Mouse (Mus musculus) cerebellum, adult 2 months (tissue): ENCODE measurements around the gene Hk1. TPM values are rescaled to one million over a fixed set of nuclear protein-coding genes. Genes with fewer than 3 reads are reported as not detected.
"Not testable (repeated sequence)": the region's sequence is repeated elsewhere in the genome, so short reads cannot be mapped to it uniquely, and the experiment has no call there.

Experiments used
- DNase-seq, 2 experiments: peaks; one replicate each; pipeline ENCODE4 v3.0.0; 2021
- H3K27ac ChIP-seq: fragments of 200-500 bp; 2 replicates; pipeline ENCODE4 v1.5.1; 2012; ENCODE audit warnings: low read length, control low read depth, inconsistent platforms; ENCODE audit not compliant: insufficient read depth
- H3K27me3 ChIP-seq: fragments of 200-500 bp; 2 replicates; pipeline ENCODE4 v1.6.1; 2012; ENCODE audit warnings: inconsistent platforms, mild to moderate bottlenecking, low read length, moderate library complexity; ENCODE audit not compliant: control insufficient read depth, insufficient read depth
- H3K4me1 ChIP-seq: fragments of 200-500 bp; 2 replicates; pipeline ENCODE4 v1.6.1; 2011; ENCODE audit warnings: low read length; ENCODE audit not compliant: control insufficient read depth, insufficient read depth
- H3K4me3 ChIP-seq: fragments of 200-500 bp; replicated peaks from 2 replicates; pipeline ENCODE3; 2011; ENCODE audit warnings: mild to moderate bottlenecking, low read depth, low read length, control low read depth; ENCODE audit not compliant: insufficient read depth
- CTCF ChIP-seq: fragments of 200-500 bp; IDR thresholded peaks from 2 replicates; pipeline ENCODE4 v1.5.1; 2011; ENCODE audit warnings: low read depth, mild to moderate bottlenecking, control low read depth, low read length, moderate library complexity, borderline replicate concordance; ENCODE audit not compliant: insufficient read depth
- POLR2A ChIP-seq: fragments of 200-500 bp; IDR thresholded peaks from 2 replicates; pipeline ENCODE4 v1.6.1; 2011; ENCODE audit warnings: low read length, control low read depth, borderline replicate concordance; ENCODE audit not compliant: insufficient read depth
- WGBS: fragments of 180-500 bp; shearing (Covaris S2); methylation state at CpG from one replicate; pipeline ENCODE4 v1.1.7; 2018; 5-methylcytosine and 5-hydroxymethylcytosine counted together
- polyA plus RNA-seq: library from polyadenylated mRNA; depleted of rRNA; stranded (reverse); fragments of >200 nt; gene quantifications from 2 replicates; pipeline ENCODE4 v1.2.3, GENCODE M21; 2012

Hk1 gene
- polyA plus RNA-seq, 1 experiment = 206 TPM

DNA sequence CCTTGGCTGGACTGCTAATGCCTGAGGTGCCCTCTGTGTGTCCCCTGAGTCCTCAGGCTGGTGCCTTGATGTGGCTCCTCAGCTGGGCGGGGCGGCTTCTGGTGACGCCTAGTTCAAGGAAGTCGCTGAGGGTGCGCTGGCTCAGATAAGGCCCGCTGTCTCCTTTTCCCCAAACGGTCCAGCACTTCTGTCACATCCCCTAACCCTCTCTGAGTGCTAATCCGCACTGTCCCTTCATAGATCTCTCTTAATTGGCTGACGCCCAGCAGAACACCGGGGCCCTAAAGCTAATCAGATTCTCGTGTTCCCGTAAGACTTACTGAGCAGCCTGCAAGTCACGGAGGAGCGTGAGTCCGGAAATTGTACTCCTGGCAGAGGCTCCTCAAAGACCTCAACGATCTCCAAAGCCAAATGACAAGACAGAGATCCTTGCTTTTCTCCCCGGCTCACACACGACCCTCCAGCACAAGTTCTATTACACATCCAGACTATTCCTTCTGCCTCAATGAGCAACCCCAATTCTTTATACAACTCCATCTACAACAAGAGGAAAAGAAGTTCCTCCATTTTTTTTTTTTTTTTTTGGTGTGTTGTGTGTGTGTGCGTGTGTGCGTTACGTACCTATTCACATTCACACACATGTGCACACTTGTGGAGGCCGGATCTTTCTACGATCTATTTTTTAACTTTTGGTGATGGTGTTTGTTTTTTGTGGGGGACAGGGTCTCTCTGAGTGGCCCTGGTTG is 52.0 kb downstream of the Hk1 start:
- H3K4me1 ChIP-seq = peaks cover 54% of the 10 kb centered on the region
- TF ChIP-seq CTCF = no peak
- TF ChIP-seq POLR2A = no peak
- no peaks in the 10 kb centered on the region for H3K27me3 ChIP-seq
- peak overlapping the region; percentile 47 for H3K27ac ChIP-seq
- DNase-seq = peak; percentile 50 to 57
- peak overlapping the region; percentile 39 for H3K4me3 ChIP-seq
- 28% methylated on average over 23 of the region's 23 CpGs for WGBS

DNA sequence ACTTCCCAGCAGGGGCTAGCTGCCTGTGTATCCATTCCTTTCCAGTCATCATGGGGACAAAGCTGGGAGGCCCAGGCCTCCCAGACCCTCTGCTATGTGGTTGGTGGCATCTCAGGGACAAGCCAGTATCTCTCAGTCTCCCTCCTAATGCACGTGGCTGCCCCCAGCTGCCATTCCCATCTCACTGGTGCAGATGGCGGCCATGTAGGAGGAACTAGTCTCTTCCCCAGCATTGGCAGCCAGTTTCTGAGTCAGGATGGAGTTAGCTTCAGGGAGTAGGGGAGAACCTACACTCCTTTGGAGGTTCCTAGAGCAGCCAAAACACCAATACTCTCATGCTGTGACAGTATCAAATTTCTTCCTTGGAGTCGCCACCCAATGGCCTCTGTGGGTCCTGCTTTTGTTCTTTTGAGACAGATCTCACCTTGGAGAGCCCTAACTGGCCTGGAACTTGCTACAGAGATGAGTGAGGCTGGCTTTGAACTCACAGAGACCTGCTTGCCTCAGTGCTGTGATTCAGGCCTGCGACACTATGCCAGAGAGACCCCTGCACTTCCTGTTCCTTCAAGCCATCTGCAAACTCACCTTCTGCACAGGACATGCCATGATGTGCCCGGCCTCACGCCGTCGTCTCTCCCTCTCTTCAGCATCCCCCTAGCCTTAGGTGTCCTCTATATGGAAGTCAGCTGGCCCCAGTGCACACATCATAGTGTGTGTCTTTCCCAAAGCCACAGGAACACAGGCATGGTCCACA is 52.7 kb downstream of the Hk1 start:
- H3K4me3 ChIP-seq = peak overlapping the region; percentile 39
- peaks cover 48% of the 10 kb centered on the region for H3K4me1 ChIP-seq
- peak; percentile 25 to 35 for DNase-seq
- H3K27me3 ChIP-seq = no peaks in the 10 kb centered on the region
- TF ChIP-seq POLR2A (no peak), CTCF (no peak)
- 46% methylated on average over 8 of the region's 8 CpGs for WGBS
- H3K27ac ChIP-seq = peak overlapping the region; percentile 47

DNA sequence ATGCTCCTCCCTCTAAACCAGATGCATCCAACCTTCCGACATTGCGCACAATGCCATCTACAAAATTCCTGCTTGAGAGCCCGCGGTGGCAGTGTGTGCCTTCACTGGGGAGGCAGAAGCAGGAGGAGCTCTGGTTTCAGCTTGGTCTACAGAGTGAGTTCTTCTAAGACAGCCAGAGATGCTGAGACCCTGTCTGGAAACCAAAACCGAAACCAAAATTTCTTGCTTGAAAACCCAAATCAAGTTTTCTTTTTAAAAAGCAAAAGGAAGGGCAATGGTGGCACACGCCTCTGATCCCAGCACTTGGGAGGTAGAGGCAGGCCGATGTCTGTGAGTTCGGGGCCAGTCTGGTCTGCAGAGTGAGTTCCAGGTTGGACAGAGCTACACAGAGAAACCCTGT is 53.7 kb downstream of the Hk1 start:
- 92% methylated on average over 8 of the region's 8 CpGs for WGBS
- no peak overlapping the region for H3K4me3 ChIP-seq
- no peaks in the 10 kb centered on the region for H3K27me3 ChIP-seq
- peaks cover 50% of the 10 kb centered on the region for H3K4me1 ChIP-seq
- TF ChIP-seq POLR2A (no peak), CTCF (no peak)
- DNase-seq = peak in 1 of 2 experiments; percentile 12
- H3K27ac ChIP-seq = no peak overlapping the region

DNA sequence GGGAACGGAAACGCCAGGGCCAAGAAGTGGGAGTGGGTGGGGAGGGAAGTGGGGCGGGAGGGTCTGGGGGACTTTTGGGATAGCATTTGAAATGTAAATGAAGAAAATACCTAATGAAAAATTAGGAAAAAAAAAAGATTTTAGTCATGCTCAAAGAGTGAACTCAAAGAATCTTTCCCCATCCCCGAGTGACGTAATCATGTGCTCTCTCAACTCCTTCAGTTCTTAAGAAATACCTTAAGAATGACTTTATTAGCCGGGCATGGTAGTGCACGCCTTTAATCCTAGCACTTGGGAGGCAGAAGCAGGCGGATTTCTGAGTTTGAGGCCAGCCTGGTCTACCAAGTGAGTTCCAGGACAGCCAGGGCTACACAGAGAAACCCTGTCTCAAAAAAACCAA is 56.9 kb downstream of the Hk1 start:
- not testable (repeated sequence) for DNase-seq, H3K27ac ChIP-seq, H3K27me3 ChIP-seq, H3K4me3 ChIP-seq
- peaks cover 59% of the 10 kb centered on the region for H3K4me1 ChIP-seq
- 92% methylated on average over 8 of the region's 8 CpGs for WGBS

DNA sequence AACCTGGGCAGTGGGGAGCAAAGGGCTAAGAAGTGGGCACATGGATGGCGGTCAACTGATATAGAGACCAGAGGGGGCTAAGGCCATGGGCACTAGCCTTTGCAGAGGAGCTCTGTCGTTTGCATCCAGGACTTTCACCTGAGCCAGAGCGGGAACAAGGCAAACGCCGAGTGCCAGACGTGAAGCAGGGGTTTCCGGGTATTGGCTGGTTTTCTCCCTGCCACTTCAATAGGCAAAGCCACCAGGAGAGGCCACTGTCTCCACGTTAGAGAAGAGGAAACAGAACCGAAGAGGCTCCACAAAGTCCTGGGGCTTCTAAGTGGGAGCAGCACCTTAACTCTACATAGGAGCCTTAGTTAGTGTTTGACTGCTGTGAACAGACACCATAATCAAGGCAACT is 58.3 kb downstream of the Hk1 start:
- Histone ChIP-seq H3K27ac (peak overlapping the region; percentile 35), H3K27me3 (no peaks in the 10 kb centered on the region), H3K4me3 (no peak overlapping the region), H3K4me1 (peaks cover 57% of the 10 kb centered on the region)
- no peak for DNase-seq
- 16% methylated on average over 9 of the region's 9 CpGs for WGBS
- TF ChIP-seq CTCF (peak; percentile 46; the same call in 1 of the 2 replicates), POLR2A (no peak)

DNA sequence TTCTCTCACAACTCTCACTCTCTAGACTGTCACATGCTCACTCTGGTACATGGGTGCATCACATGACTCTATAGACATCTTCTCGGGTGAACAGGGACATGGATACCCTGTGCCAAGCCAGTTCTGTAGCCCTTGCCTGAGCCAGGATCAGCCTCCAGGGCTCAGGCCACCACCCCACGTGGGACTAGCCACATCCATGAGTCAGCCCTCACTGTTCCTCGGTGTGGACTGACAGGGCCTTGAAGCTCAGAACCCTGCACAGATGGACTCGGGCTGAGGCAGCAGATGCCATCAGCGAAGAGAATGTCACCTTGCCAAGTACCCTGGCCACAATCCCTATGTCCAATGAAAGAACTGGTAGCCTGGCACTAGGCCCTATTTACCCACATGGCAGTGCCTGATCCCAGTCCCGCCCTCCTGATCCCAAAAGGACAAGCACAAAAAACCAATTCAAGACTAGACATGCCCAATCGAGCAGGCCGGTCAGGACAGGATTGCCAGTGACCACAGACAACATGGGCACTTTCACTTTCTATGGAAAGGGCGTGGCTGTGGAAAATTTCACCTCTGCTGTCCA is 59.2 kb downstream of the Hk1 start:
- peak overlapping the region; percentile 79 for H3K27ac ChIP-seq
- H3K4me3 ChIP-seq = no peak overlapping the region
- WGBS = 4% methylated on average over 9 of the region's 9 CpGs
- H3K4me1 ChIP-seq = peaks cover 57% of the 10 kb centered on the region
- TF ChIP-seq POLR2A = no peak
- TF ChIP-seq CTCF = no peak
- no peaks in the 10 kb centered on the region for H3K27me3 ChIP-seq
- DNase-seq = peak; percentile 98 to 100

DNA sequence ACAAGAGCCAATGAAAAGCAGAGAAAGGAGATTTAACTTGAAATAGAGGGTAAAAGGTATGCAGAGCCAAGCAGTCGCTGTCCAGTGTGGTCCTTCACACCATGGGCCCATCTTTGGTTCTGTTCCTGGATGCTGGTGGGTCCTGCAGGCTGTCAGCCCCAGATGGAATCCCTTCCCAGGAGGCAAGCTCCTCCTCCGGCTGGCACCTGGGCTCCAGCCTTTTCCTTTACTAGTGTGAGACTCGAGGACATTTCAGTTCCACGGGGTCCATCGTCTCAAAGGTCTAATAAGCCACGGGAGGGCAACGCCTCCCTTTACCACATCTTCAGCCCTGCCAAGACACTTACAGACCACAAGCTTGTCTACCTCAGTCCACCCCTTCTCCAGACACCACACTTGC is 60.6 kb downstream of the Hk1 start:
- TF ChIP-seq POLR2A = no peak
- no peak for TF ChIP-seq CTCF
- peaks cover 64% of the 10 kb centered on the region for H3K4me1 ChIP-seq
- peak overlapping the region; percentile 87 for H3K27ac ChIP-seq
- no peaks in the 10 kb centered on the region for H3K27me3 ChIP-seq
- H3K4me3 ChIP-seq = no peak overlapping the region
- WGBS = 23% methylated on average over 7 of the region's 7 CpGs
- DNase-seq = peak; percentile 62 to 65
